Mouse (Mus musculus) thymus, postnatal 36 days (tissue): ENCODE data around the gene Eif5a2.
"Not testable (repeated sequence)": the region's sequence is repeated elsewhere in the genome, so short reads cannot be mapped to it uniquely, and the experiment has no call there.

Experiments used
- DNase-seq, 2 experiments: peaks; one replicate each; pipeline ENCODE4 v3.0.0; 2022; ENCODE audit warnings: mixed read lengths in 2 of 2

Eif5a2 gene

GRCm38 (mm10) chr3:28780994-28781393, at the start of gene Eif5a2:
TSS of gene Eif5a2 (plus strand) at chr3:28781276.
- peak; percentile 96 for DNase-seq

- DNase-seq: no peak
These were observed 46.4 kb upstream of the Eif5a2 start for GRCm38 (mm10) chr3:28734712-28735111.

GRCm38 (mm10) chr3:28736981-28737380, 44.1 kb upstream of the Eif5a2 start:
- DNase-seq: no peak

- no peak for DNase-seq
These were observed 40.7 kb upstream of the Eif5a2 start for GRCm38 (mm10) chr3:28740353-28740752.

GRCm38 (mm10) chr3:28743251-28743650, 37.8 kb upstream of the Eif5a2 start:
- no peak for DNase-seq

- peak; percentile 52 to 58 for DNase-seq
These were observed 35.1 kb upstream of the Eif5a2 start for GRCm38 (mm10) chr3:28745835-28746483.

- no peak for DNase-seq
These were observed 32.9 kb upstream of the Eif5a2 start for GRCm38 (mm10) chr3:28748151-28748550.

GRCm38 (mm10) chr3:28748956-28749355, 32.1 kb upstream of the Eif5a2 start:
- DNase-seq: no peak

GRCm38 (mm10) chr3:28755477-28755876, 25.6 kb upstream of the Eif5a2 start:
- DNase-seq: no peak

GRCm38 (mm10) chr3:28761225-28761789, 19.8 kb upstream of the Eif5a2 start:
- no peak for DNase-seq

GRCm38 (mm10) chr3:28766935-28767334, 14.1 kb upstream of the Eif5a2 start:
- no peak for DNase-seq

- DNase-seq: no peak
These were observed 12.9 kb upstream of the Eif5a2 start for GRCm38 (mm10) chr3:28768222-28768621.

- not testable (repeated sequence) for DNase-seq
These were observed 8.2 kb upstream of the Eif5a2 start for GRCm38 (mm10) chr3:28772919-28773318.

- DNase-seq: no peak
These were observed 5.7 kb upstream of the Eif5a2 start for GRCm38 (mm10) chr3:28775361-28775760.

- DNase-seq: no peak
These were observed 5.1 kb upstream of the Eif5a2 start for GRCm38 (mm10) chr3:28775958-28776357.

- DNase-seq: no peak
These were observed 4.6 kb upstream of the Eif5a2 start for GRCm38 (mm10) chr3:28776491-28776890.

- DNase-seq: no peak
These were observed 565 bp upstream of the Eif5a2 start for GRCm38 (mm10) chr3:28780511-28780910.

- no peak for DNase-seq
These were observed 346 bp downstream of the Eif5a2 start for GRCm38 (mm10) chr3:28781422-28781821.

- DNase-seq: peak in 1 of 2 experiments; percentile 5
These were observed 772 bp downstream of the Eif5a2 start for GRCm38 (mm10) chr3:28781848-28782247.

GRCm38 (mm10) chr3:28784176-28784575, 3.1 kb downstream of the Eif5a2 start:
- DNase-seq: no peak

GRCm38 (mm10) chr3:28794835-28795234, 13.8 kb downstream of the Eif5a2 start:
- no peak for DNase-seq

GRCm38 (mm10) chr3:28805301-28806097, 24.4 kb downstream of the Eif5a2 start, which contains the start of gene Rpl22l1:
TSS of gene Rpl22l1 (plus strand) at chr3:28805436.
- DNase-seq: peak; percentile 99

- no peak for DNase-seq
These were observed 27.1 kb downstream of the Eif5a2 start for GRCm38 (mm10) chr3:28808039-28808643.
